10 mouse cellular contexts compared by ENCODE assay signal in the genomic region with DNA sequence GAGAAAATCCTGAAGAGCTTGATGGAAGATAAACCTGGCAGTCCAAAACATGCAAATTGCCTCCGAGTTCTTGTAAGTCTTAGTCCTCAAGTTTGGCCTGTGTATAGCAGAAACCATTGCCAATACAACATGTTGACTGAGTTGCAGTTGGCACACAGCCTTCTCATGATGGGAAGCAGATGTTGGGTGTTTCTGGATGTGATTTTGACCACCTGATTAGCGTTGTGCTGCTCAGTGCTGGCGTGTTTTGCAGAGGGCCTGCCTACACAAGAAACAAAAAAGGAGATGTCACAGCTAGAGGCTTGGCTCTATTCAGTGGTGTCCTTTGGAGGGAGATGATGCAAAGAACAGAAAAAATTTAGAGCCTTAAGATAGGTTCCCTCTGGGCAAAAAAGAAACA.
DNase-seq lines count a peak whose midpoint lies in the region; ATAC-seq lines count a peak whose summit lies in the region.
"Had no signal": no experiment of that assay in that cellular context is flagged by ENCODE, and none has a peak within 500 bp of the region (broad histone marks: within the 10 kb centered on the region; RNA-seq: fewer than 3 reads in every experiment).

No protein-coding gene starts in this region.

- H3K27ac ChIP-seq in midbrain, embryonic 13.5 days: no peak overlapping the region

- H3K36me3 ChIP-seq in midbrain, embryonic 13.5 days: no peaks in the 10 kb centered on the region

- no peaks in the 10 kb centered on the region for H3K27me3 ChIP-seq in midbrain, embryonic 13.5 days
- H3K27me3 ChIP-seq: Patski had no signal

- intact Hi-C loops in heart, postnatal 36 days (cut with DNase I): no loop called here

- H3K4me1 ChIP-seq in midbrain, embryonic 13.5 days (replicated peaks): no peaks in the 10 kb centered on the region

- WGBS in midbrain, embryonic 13.5 days: 86% methylated on average over 3 of the region's 3 CpGs

- H3K9me3 ChIP-seq in midbrain, embryonic 13.5 days: no peaks in the 10 kb centered on the region

- no peak for ATAC-seq in midbrain, embryonic 13.5 days
- ATAC-seq: Patski had no signal

- H3K4me2 ChIP-seq in midbrain, embryonic 13.5 days (replicated peaks): no peak overlapping the region

- no peak overlapping the region for H3K9ac ChIP-seq in midbrain, embryonic 13.5 days (replicated peaks)

- peak; percentile 1 for DNase-seq in kidney, postnatal 14 days
- DNase-seq in kidney, postnatal 36 days: no peak
- peak; percentile 7 for DNase-seq in fat pad, adult 2 months (ENCODE audit: extremely low read depth, low read depth, low spot score)
- DNase-seq in heart, postnatal 36 days: peak; percentile 42 to 57
- DNase-seq in lung, postnatal 14 days: peak; percentile 16
- DNase-seq in cerebellum, adult 9-10 months: no peak
- no peak for DNase-seq in retina, postnatal 1 day

- H3K4me3 ChIP-seq in midbrain, embryonic 13.5 days (replicated peaks): no peak overlapping the region
- H3K4me3 ChIP-seq: erythroblast, embryonic 14.5 days had no signal

Comparison
In these comparisons a context has a peak if more than half of its experiments do, and no peak if none do; other contexts are left out.
1. DNase-seq: peak in kidney, postnatal 14 days (single experiment), fat pad, adult 2 months (single experiment), heart, postnatal 36 days (2 of 2) and lung, postnatal 14 days (single experiment); none in kidney, postnatal 36 days (0 of 2), cerebellum, adult 9-10 months (single experiment) and retina, postnatal 1 day (single experiment).